Mouse (Mus musculus): Measurements from ENCODE around the gene Kif24. TPM values are rescaled to one million over a fixed set of nuclear protein-coding genes. Genes with fewer than 3 reads are reported as not detected.

The Kif24 gene
- total and polyA plus RNA-seq, 2 experiments, result 0.37 to 0.43 TPM

- WGBS, result 65% methylated on average over 34 of the region's 34 CpGs
- peak overlapping the region; percentile 43; the same call in 1 of the 2 replicates for H3K27ac ChIP-seq (replicated peaks; ENCODE audit: insufficient read depth, low read depth, low read length)
- no peak for TF ChIP-seq POLR2A (IDR thresholded peaks at IDR 0.05; ENCODE audit: extremely low read depth, insufficient read depth, low read length)
- TF ChIP-seq CTCF (IDR thresholded peaks at IDR 0.05; ENCODE audit: low read depth, low read length), result no peak
- H3K36me3 ChIP-seq (ENCODE audit: control insufficient read depth, insufficient read depth, low read length), result peaks cover 9% of the 10 kb centered on the region; the same call in 1 of the 2 replicates
- peaks cover 51% of the 10 kb centered on the region for H3K4me1 ChIP-seq (ENCODE audit: control insufficient read depth, insufficient read depth, low read length)
- H3K79me2 ChIP-seq (ENCODE audit: control insufficient read depth, insufficient read depth, low read length), result peaks cover 23% of the 10 kb centered on the region
- H3K4me3 ChIP-seq (ENCODE audit: insufficient read depth, low read depth, low read length), result no peak overlapping the region
- DNase-seq (ENCODE audit: extremely low read depth, low read depth, low spot score), result no peak
- no peak overlapping the region; the same call in 1 of the 2 replicates for H3K9ac ChIP-seq (ENCODE audit: low read depth, low read length)
- H3K27me3 ChIP-seq (ENCODE audit: control insufficient read depth, insufficient read depth, low read length), result no peaks in the 10 kb centered on the region
Observed at GRCm38 (mm10) chr4:41497579-41497978, 32.9 kb upstream of the Kif24 start.

DNA sequence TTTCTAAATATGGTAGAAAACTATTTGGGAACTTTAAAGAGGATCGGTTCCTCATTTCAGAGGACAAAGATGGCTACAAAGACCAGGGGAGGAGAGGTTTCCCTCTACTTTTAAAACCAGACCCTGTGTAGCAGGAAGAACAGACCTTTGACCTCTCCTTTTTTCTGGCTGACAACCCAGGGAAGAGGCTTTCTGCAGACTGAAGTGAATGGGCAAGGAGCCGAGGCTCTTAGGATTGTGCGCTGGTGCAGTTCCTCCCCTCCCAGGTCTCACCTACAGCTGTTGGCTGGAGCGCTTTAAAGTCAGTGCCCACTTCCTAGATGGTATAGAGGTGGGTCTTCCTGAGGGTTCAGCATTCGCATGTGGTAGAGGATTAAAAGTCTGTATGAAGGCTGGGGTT lies 32.4 kb upstream of the Kif24 start:
- no peaks in the 10 kb centered on the region for H3K27me3 ChIP-seq (ENCODE audit: control insufficient read depth, insufficient read depth, low read length)
- TF ChIP-seq POLR2A (IDR thresholded peaks at IDR 0.05; ENCODE audit: extremely low read depth, insufficient read depth, low read length) (no peak), CTCF (IDR thresholded peaks at IDR 0.05; ENCODE audit: low read depth, low read length) (no peak)
- 57% methylated on average over 5 of the region's 5 CpGs for WGBS

GRCm38 (mm10) chr4:41495850-41496249 lies 31.2 kb upstream of the Kif24 start:
- no peaks in the 10 kb centered on the region for H3K27me3 ChIP-seq (ENCODE audit: control insufficient read depth, insufficient read depth, low read length)
- H3K4me1 ChIP-seq (ENCODE audit: control insufficient read depth, insufficient read depth, low read length), result peaks cover 44% of the 10 kb centered on the region
- no peak overlapping the region for H3K9ac ChIP-seq (ENCODE audit: low read depth, low read length)
- TF ChIP-seq CTCF (IDR thresholded peaks at IDR 0.05; ENCODE audit: low read depth, low read length) (no peak), POLR2A (IDR thresholded peaks at IDR 0.05; ENCODE audit: extremely low read depth, insufficient read depth, low read length) (no peak)
- DNase-seq (ENCODE audit: extremely low read depth, low read depth, low spot score), result peak; percentile 73
- H3K79me2 ChIP-seq (ENCODE audit: control insufficient read depth, insufficient read depth, low read length), result peaks cover 21% of the 10 kb centered on the region
- 32% methylated on average over 11 of the region's 11 CpGs for WGBS
- no peak overlapping the region for H3K4me3 ChIP-seq (ENCODE audit: insufficient read depth, low read depth, low read length)
- H3K36me3 ChIP-seq (ENCODE audit: control insufficient read depth, insufficient read depth, low read length), result peaks cover 9% of the 10 kb centered on the region; the same call in 1 of the 2 replicates
- peak overlapping the region; percentile 64 for H3K27ac ChIP-seq (replicated peaks; ENCODE audit: insufficient read depth, low read depth, low read length)

More for the DNA sequence above, 32.4 kb upstream of the Kif24 start:
- Histone ChIP-seq H3K4me1 (ENCODE audit: control insufficient read depth, insufficient read depth, low read length) (peaks cover 51% of the 10 kb centered on the region), H3K9ac (ENCODE audit: low read depth, low read length) (no peak overlapping the region; the same call in 1 of the 2 replicates), H3K4me3 (ENCODE audit: insufficient read depth, low read depth, low read length) (no peak overlapping the region), H3K79me2 (ENCODE audit: control insufficient read depth, insufficient read depth, low read length) (peaks cover 21% of the 10 kb centered on the region), H3K36me3 (ENCODE audit: control insufficient read depth, insufficient read depth, low read length) (peaks cover 9% of the 10 kb centered on the region; the same call in 1 of the 2 replicates), H3K27ac (replicated peaks; ENCODE audit: insufficient read depth, low read depth, low read length) (peak overlapping the region; percentile 64)
- DNase-seq (ENCODE audit: extremely low read depth, low read depth, low spot score), result peak; percentile 84

DNA sequence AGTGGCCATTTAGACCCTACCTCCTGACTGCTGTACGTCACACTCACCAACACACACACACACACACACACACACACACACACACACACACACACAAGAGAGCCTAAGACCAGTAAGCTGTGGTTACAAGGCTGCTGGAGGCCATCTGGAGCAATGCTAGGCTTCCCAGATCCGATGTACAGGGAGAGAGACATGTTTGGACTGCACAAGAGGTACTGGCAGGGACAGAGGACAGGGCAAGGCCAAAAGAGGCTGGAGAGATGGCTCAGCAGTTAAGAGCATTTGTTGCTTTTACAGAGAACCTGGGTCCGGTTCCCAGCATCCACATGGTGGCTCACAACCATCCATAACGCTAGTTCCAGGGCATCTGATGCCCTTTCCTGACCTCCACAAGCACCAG lies 30.4 kb upstream of the Kif24 start:
- peaks cover 21% of the 10 kb centered on the region for H3K79me2 ChIP-seq (ENCODE audit: control insufficient read depth, insufficient read depth, low read length)
- 58% methylated on average over 4 of the region's 4 CpGs for WGBS
- peaks cover 38% of the 10 kb centered on the region for H3K4me1 ChIP-seq (ENCODE audit: control insufficient read depth, insufficient read depth, low read length)
- peaks cover 9% of the 10 kb centered on the region; the same call in 1 of the 2 replicates for H3K36me3 ChIP-seq (ENCODE audit: control insufficient read depth, insufficient read depth, low read length)
- peak overlapping the region; percentile 75 for H3K27ac ChIP-seq (replicated peaks; ENCODE audit: insufficient read depth, low read depth, low read length)
- no peak overlapping the region for H3K4me3 ChIP-seq (ENCODE audit: insufficient read depth, low read depth, low read length)
- no peak overlapping the region for H3K9ac ChIP-seq (ENCODE audit: low read depth, low read length)
- DNase-seq (ENCODE audit: extremely low read depth, low read depth, low spot score), result peak; percentile 65
- TF ChIP-seq CTCF (IDR thresholded peaks at IDR 0.05; ENCODE audit: low read depth, low read length), result no peak
- TF ChIP-seq POLR2A (IDR thresholded peaks at IDR 0.05; ENCODE audit: extremely low read depth, insufficient read depth, low read length), result no peak
- H3K27me3 ChIP-seq (ENCODE audit: control insufficient read depth, insufficient read depth, low read length), result no peaks in the 10 kb centered on the region

GRCm38 (mm10) chr4:41494378-41494777 lies 29.7 kb upstream of the Kif24 start:
- DNase-seq (ENCODE audit: extremely low read depth, low read depth, low spot score), result peak; percentile 95
- Histone ChIP-seq H3K27me3 (ENCODE audit: control insufficient read depth, insufficient read depth, low read length) (no peaks in the 10 kb centered on the region), H3K79me2 (ENCODE audit: control insufficient read depth, insufficient read depth, low read length) (peaks cover 19% of the 10 kb centered on the region), H3K36me3 (ENCODE audit: control insufficient read depth, insufficient read depth, low read length) (peaks cover 9% of the 10 kb centered on the region; the same call in 1 of the 2 replicates), H3K9ac (ENCODE audit: low read depth, low read length) (no peak overlapping the region), H3K4me1 (ENCODE audit: control insufficient read depth, insufficient read depth, low read length) (peaks cover 35% of the 10 kb centered on the region), H3K4me3 (ENCODE audit: insufficient read depth, low read depth, low read length) (no peak overlapping the region), H3K27ac (replicated peaks; ENCODE audit: insufficient read depth, low read depth, low read length) (peak overlapping the region; percentile 87)
- no peak for TF ChIP-seq POLR2A (IDR thresholded peaks at IDR 0.05; ENCODE audit: extremely low read depth, insufficient read depth, low read length)
- no peak for TF ChIP-seq CTCF (IDR thresholded peaks at IDR 0.05; ENCODE audit: low read depth, low read length)
- WGBS, result 14% methylated on average over 3 of the region's 3 CpGs

GRCm38 (mm10) chr4:41493464-41494116 lies 28.9 kb upstream of the Kif24 start:
- H3K27me3 ChIP-seq (ENCODE audit: control insufficient read depth, insufficient read depth, low read length), result no peaks in the 10 kb centered on the region
- peak; percentile 93 for DNase-seq (ENCODE audit: extremely low read depth, low read depth, low spot score)
- WGBS, result 45% methylated on average over 3 of the region's 3 CpGs
- no peak overlapping the region for H3K9ac ChIP-seq (ENCODE audit: low read depth, low read length)
- peak overlapping the region; percentile 87 for H3K27ac ChIP-seq (replicated peaks; ENCODE audit: insufficient read depth, low read depth, low read length)
- peaks cover 3% of the 10 kb centered on the region; the same call in 1 of the 2 replicates for H3K36me3 ChIP-seq (ENCODE audit: control insufficient read depth, insufficient read depth, low read length)
- peaks cover 35% of the 10 kb centered on the region for H3K4me1 ChIP-seq (ENCODE audit: control insufficient read depth, insufficient read depth, low read length)
- peaks cover 11% of the 10 kb centered on the region; the same call in 1 of the 2 replicates for H3K79me2 ChIP-seq (ENCODE audit: control insufficient read depth, insufficient read depth, low read length)
- no peak for TF ChIP-seq CTCF (IDR thresholded peaks at IDR 0.05; ENCODE audit: low read depth, low read length)
- TF ChIP-seq POLR2A (IDR thresholded peaks at IDR 0.05; ENCODE audit: extremely low read depth, insufficient read depth, low read length), result no peak
- no peak overlapping the region for H3K4me3 ChIP-seq (ENCODE audit: insufficient read depth, low read depth, low read length)

Measured in liver, adult 2 months (tissue).